Mouse (Mus musculus): ENCODE measurements at regions not wholly inside any gene's neighbourhood (a gene's known extent, or its start where the extent isn't known, plus 50 kb on each side); places are given as distances from the start of the nearest gene placed in this dataset.

DNA sequence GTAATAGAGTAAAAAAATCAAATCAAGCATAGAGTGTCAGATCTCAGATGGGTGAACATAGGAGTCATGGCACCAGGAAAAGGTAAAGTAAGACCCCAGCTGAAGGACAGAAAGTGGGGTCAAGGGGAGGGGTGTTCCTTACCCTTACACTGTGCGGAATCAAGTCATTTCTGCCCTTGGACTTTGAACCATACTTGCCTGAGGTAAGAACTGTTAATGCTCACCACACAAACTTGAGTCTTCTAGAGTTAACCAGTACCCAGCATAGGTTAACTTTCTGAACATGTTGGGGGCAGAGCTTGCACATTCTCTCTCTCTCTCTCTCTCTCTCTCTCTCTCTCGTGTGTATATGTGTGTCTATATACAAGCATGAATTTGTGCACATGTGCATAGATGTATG lies 83.7 kb upstream of the Dapk1 start:
- TF ChIP-seq E2F4 (IDR thresholded peaks at IDR 0.05; ENCODE audit: insufficient read depth), result no peak
- TF ChIP-seq POLR2A (IDR thresholded peaks at IDR 0.05; ENCODE audit: insufficient read length, low read depth), result no peak
- TF ChIP-seq TCF12 (IDR thresholded peaks at IDR 0.05; ENCODE audit: insufficient read depth, poor library complexity, severe bottlenecking), result no peak
- TF ChIP-seq MAX (IDR thresholded peaks at IDR 0.05; ENCODE audit: low read depth), result no peak
- TF ChIP-seq REST (IDR thresholded peaks at IDR 0.05; ENCODE audit: insufficient read depth, insufficient read length), result no peak
- no peak for TF ChIP-seq MYOG (IDR thresholded peaks at IDR 0.05; ENCODE audit: control insufficient read depth in 1 of 3, insufficient read depth in 1 of 3, insufficient read length in 2 of 3, low read depth in 2 of 3)
- no peak for TF ChIP-seq USF1 (IDR thresholded peaks at IDR 0.05; ENCODE audit: low read depth)
- no peak for TF ChIP-seq POLR2AphosphoS2 (IDR thresholded peaks at IDR 0.05; ENCODE audit: insufficient read length, low read depth)
- no peak for TF ChIP-seq CEBPB (IDR thresholded peaks at IDR 0.05; ENCODE audit: insufficient read depth, poor library complexity, severe bottlenecking)
- TF ChIP-seq TCF3 (IDR thresholded peaks at IDR 0.05; ENCODE audit: insufficient read length, low read depth), result no peak

Measured in myocyte (in vitro differentiated cells).